ENCODE assay signal across 31 mouse cellular contexts in the genomic region with DNA sequence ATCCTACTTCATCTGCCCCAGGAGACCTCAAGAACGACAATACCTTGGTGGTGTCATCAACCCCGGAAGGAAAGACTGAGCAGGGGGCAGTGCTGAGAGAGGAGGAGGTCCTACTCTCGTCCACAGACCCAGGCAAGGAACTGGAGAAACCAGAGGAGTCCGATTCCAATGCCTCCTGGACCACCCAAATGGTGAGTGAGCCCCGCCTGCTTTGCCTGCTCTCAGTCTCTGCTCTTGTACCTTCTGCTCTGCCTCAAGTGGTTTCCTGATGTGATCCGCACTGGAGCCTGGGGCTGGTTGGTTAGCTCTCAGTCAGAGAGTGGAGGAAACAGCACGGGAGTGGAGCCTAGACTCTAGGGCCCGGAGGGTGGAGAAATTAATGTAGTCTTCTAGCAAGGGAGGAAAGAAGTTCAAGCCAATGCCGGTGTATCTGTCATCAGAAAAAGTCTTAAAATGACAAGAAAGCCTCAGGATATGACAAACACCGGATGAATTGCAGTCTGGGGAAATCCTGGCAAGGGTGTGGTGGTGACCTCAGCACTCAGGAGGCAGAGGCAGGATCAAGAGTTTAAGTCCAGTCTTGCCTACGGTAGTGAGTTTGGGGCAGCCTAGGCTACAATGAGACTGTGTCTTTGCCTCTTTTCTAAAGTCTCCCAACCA. TPM values are rescaled to one million over a fixed set of nuclear protein-coding genes. Genes with fewer than 3 reads are reported as not detected.
DNase-seq lines count a peak whose midpoint lies in the region; ATAC-seq and TF ChIP-seq lines count a peak whose summit lies in the region.
"Had no signal": no experiment of that assay in that cellular context is flagged by ENCODE, and none has a peak within 500 bp of the region (broad histone marks: within the 10 kb centered on the region; RNA-seq: fewer than 3 reads in every experiment).

No protein-coding gene starts in this region.

- no peaks in the 10 kb centered on the region for H3K4me1 ChIP-seq in liver, embryonic 13.5 days (replicated peaks)
- H3K4me1 ChIP-seq in ES-Bruce4 (ENCODE audit: control insufficient read depth, insufficient read depth, low read length) = peaks cover 2% of the 10 kb centered on the region
- no peaks in the 10 kb centered on the region for H3K4me1 ChIP-seq in embryonic fibroblast, embryonic 13.5 days (ENCODE audit: control insufficient read depth, insufficient read depth, low read length)
- H3K4me1 ChIP-seq: embryonic facial prominence, embryonic 15.5 days; forebrain, embryonic 15.5 days; heart, embryonic 10.5 days; hindbrain, embryonic 13.5 days; midbrain, embryonic 10.5 days had no signal

- peak overlapping the region; percentile 9; the same call in 1 of the 2 replicates for H3K27ac ChIP-seq in gastrocnemius, adult 2 months
- peak overlapping the region; percentile 6; the same call in 1 of the 2 replicates for H3K27ac ChIP-seq in liver, embryonic 13.5 days
- H3K27ac ChIP-seq in ES-Bruce4 (ENCODE audit: insufficient read depth, low read length) = peak overlapping the region; percentile 31; the same call in 1 of the 2 replicates
- H3K27ac ChIP-seq in embryonic fibroblast, embryonic 13.5 days (ENCODE audit: insufficient read depth, low read length) = peak overlapping the region; percentile 10; the same call in 1 of the 2 replicates
- H3K27ac ChIP-seq: embryonic facial prominence, embryonic 15.5 days; forebrain, embryonic 15.5 days; heart, embryonic 10.5 days; hindbrain, embryonic 13.5 days; layer of hippocampus, adult 2 months; limb, embryonic 13.5 days; liver, embryonic 14.5 days; midbrain, embryonic 10.5 days had no signal

- ATAC-seq in liver, embryonic 13.5 days (ENCODE audit: low read depth) = no peak
- ATAC-seq: forebrain, embryonic 15.5 days; midbrain, embryonic 16.5 days had no signal

- no peak for TF ChIP-seq POLR2A in ES-Bruce4 (IDR thresholded peaks at IDR 0.05; ENCODE audit: insufficient read depth, low read length)
- TF ChIP-seq POLR2A in embryonic fibroblast, embryonic 13.5 days (IDR thresholded peaks at IDR 0.05; ENCODE audit: low read depth, low read length) = no peak

- H3K4me3 ChIP-seq in gastrocnemius, adult 2 months = no peak overlapping the region
- no peak overlapping the region for H3K4me3 ChIP-seq in liver, embryonic 13.5 days (replicated peaks)
- H3K4me3 ChIP-seq in ES-Bruce4 (ENCODE audit: low read depth, low read length) = no peak overlapping the region
- H3K4me3 ChIP-seq in embryonic fibroblast, embryonic 13.5 days (ENCODE audit: insufficient read depth, low read length) = no peak overlapping the region
- H3K4me3 ChIP-seq: embryonic facial prominence, embryonic 15.5 days; forebrain, embryonic 15.5 days; heart, embryonic 10.5 days; hindbrain, embryonic 13.5 days; layer of hippocampus, adult 2 months; limb, embryonic 13.5 days; midbrain, embryonic 10.5 days had no signal

- H3K27me3 ChIP-seq in liver, embryonic 13.5 days = no peaks in the 10 kb centered on the region
- no peaks in the 10 kb centered on the region for H3K27me3 ChIP-seq in ES-Bruce4 (ENCODE audit: control insufficient read depth, insufficient read depth, low read length, poor library complexity, severe bottlenecking)
- H3K27me3 ChIP-seq: embryonic facial prominence, embryonic 15.5 days; forebrain, embryonic 15.5 days; hindbrain, embryonic 13.5 days; limb, embryonic 13.5 days had no signal

- no peak for TF ChIP-seq CTCF in gastrocnemius, adult 2 months (IDR thresholded peaks at IDR 0.05)
- no peak for TF ChIP-seq CTCF in ES-Bruce4 (IDR thresholded peaks at IDR 0.05; ENCODE audit: low read depth, low read length)
- TF ChIP-seq CTCF in embryonic fibroblast, embryonic 13.5 days (IDR thresholded peaks at IDR 0.05; ENCODE audit: borderline replicate concordance, insufficient read depth, low read length) = no peak

- no peaks in the 10 kb centered on the region for H3K9me3 ChIP-seq in liver, embryonic 13.5 days (replicated peaks)
- H3K9me3 ChIP-seq in ES-Bruce4 (replicated peaks; ENCODE audit: control insufficient read depth, insufficient read depth, low read length, poor library complexity, severe bottlenecking) = no peaks in the 10 kb centered on the region
- H3K9me3 ChIP-seq: embryonic facial prominence, embryonic 15.5 days; forebrain, embryonic 15.5 days; heart, embryonic 10.5 days; hindbrain, embryonic 13.5 days; limb, embryonic 13.5 days; midbrain, embryonic 10.5 days had no signal

- no peak for DNase-seq in gastrocnemius, adult 2 months
- no peak for DNase-seq in gastrocnemius, postnatal 10 days
- no peak for DNase-seq in liver, embryonic 13.5 days
- no peak for DNase-seq in liver
- DNase-seq in spleen, adult 12 weeks (ENCODE audit: low spot score) = no peak
- DNase-seq in adrenal gland, adult 2 months = no peak
- DNase-seq: adrenal gland, adult 8-10 months; B cell, adult 2 months; cerebellum, adult 18-20 months; cerebellum, postnatal 36 days; embryo, embryonic 11 days; gastrocnemius, postnatal 25 days; heart, postnatal 10 days; kidney, adult 8-10 months; kidney, postnatal 10 days; layer of hippocampus, postnatal 36 days; lung, embryonic 14.5 days; lung, postnatal 4 days; thymus, adult 18-20 months; thymus, postnatal 36 days had no signal

- 66% methylated on average over 11 of the region's 11 CpGs for WGBS in liver, embryonic 13.5 days (ENCODE audit: insufficient replicate concordance)

- H3K9ac ChIP-seq in liver, embryonic 13.5 days = no peak overlapping the region
- H3K9ac ChIP-seq in ES-Bruce4 (ENCODE audit: low read depth, poor library complexity, severe bottlenecking) = no peak overlapping the region
- H3K9ac ChIP-seq: embryonic facial prominence, embryonic 15.5 days; forebrain, embryonic 15.5 days; hindbrain, embryonic 13.5 days; limb, embryonic 13.5 days; liver, embryonic 14.5 days; lung, embryonic 14.5 days had no signal

- intact Hi-C loops in gastrocnemius, adult 2 months (cut with DNase I) = no loop called here

- no peak overlapping the region for H3K4me2 ChIP-seq in liver, embryonic 13.5 days
- H3K4me2 ChIP-seq: embryonic facial prominence, embryonic 15.5 days; forebrain, embryonic 15.5 days; hindbrain, embryonic 13.5 days; limb, embryonic 13.5 days; lung, embryonic 14.5 days had no signal

- no peak for TF ChIP-seq EP300 in ES-Bruce4 (IDR thresholded peaks at IDR 0.05; ENCODE audit: insufficient read depth, low read depth, low read length)

- H3K36me3 ChIP-seq in liver, embryonic 13.5 days = peaks cover 39% of the 10 kb centered on the region
- no peaks in the 10 kb centered on the region for H3K36me3 ChIP-seq in ES-Bruce4 (ENCODE audit: control insufficient read depth, insufficient read depth, low read length, poor library complexity, severe bottlenecking)
- H3K36me3 ChIP-seq: embryonic facial prominence, embryonic 15.5 days; forebrain, embryonic 15.5 days; hindbrain, embryonic 13.5 days; limb, embryonic 13.5 days; midbrain, embryonic 10.5 days had no signal

RNA-seq across cellular contexts. Expression of a gene that starts 9.7 kb away (rescaled TPM):
- total RNA-seq in gastrocnemius, adult 2 months (2021) = 1 to 10 TPM; 4.1 to 6.9 TPM
- 10 to 100 TPM in 1 of 2 experiments, 1 to 10 TPM in 1; 6.9 to 10.1 TPM for total RNA-seq in gastrocnemius, postnatal 10 days (2021)
- 3.1 and 3.2 TPM in 2 replicates for polyA plus RNA-seq in liver, embryonic 13.5 days (2015; fragmentation: Nextera tagmentation; extraction: Ambion mirVana)
- 22.4 and 23.9 TPM in 2 replicates for polyA plus RNA-seq in ES-Bruce4 (2011; ENCODE audit: insufficient read depth, insufficient read length, low read depth, missing spikeins)
- 48.6 and 61.2 TPM in 2 replicates for polyA plus RNA-seq in embryonic fibroblast, embryonic 13.5 days (2011; ENCODE audit: insufficient read length, low read depth, missing spikeins)
- total RNA-seq in adrenal gland, adult 2 months (2021) = 10 to 100 TPM; 20.8 to 27.3 TPM
- 11.4 and 12.5 TPM in 2 replicates for polyA plus RNA-seq in adrenal gland, adult 2 months (2012; rRNA removed)

RNA-seq across cellular contexts. Expression of a gene that starts 47.3 kb away (rescaled TPM):
- total RNA-seq in gastrocnemius, adult 2 months (2021) = 1 to 10 TPM; 1.9 to 2.8 TPM
- total RNA-seq in gastrocnemius, postnatal 10 days (2021) = 1 to 10 TPM; 2.6 to 4.0 TPM
- 1.4 and 1.8 TPM in 2 replicates for polyA plus RNA-seq in liver, embryonic 13.5 days (2015; fragmentation: Nextera tagmentation; extraction: Ambion mirVana)
- polyA plus RNA-seq in ES-Bruce4 (2011; ENCODE audit: insufficient read depth, insufficient read length, low read depth, missing spikeins) = 9.2 and 10.0 TPM in 2 replicates
- 9.0 and 10.8 TPM in 2 replicates for polyA plus RNA-seq in embryonic fibroblast, embryonic 13.5 days (2011; ENCODE audit: insufficient read length, low read depth, missing spikeins)
- 1 to 10 TPM; 5.1 to 6.9 TPM for total RNA-seq in adrenal gland, adult 2 months (2021)
- 22.6 and 26.9 TPM in 2 replicates for polyA plus RNA-seq in adrenal gland, adult 2 months (2012; rRNA removed)

RNA-seq across cellular contexts. Expression of a gene that starts 47.3 kb away (rescaled TPM):
- 1 to 10 TPM; 2.7 to 3.0 TPM for total RNA-seq in gastrocnemius, adult 2 months (2021)
- 1 to 10 TPM; 5.2 to 5.7 TPM for total RNA-seq in gastrocnemius, postnatal 10 days (2021)
- 2.2 and 2.7 TPM in 2 replicates for polyA plus RNA-seq in liver, embryonic 13.5 days (2015; fragmentation: Nextera tagmentation; extraction: Ambion mirVana)
- polyA plus RNA-seq in ES-Bruce4 (2011; ENCODE audit: insufficient read depth, insufficient read length, low read depth, missing spikeins) = 3.3 and 4.0 TPM in 2 replicates
- 16.1 and 17.3 TPM in 2 replicates for polyA plus RNA-seq in embryonic fibroblast, embryonic 13.5 days (2011; ENCODE audit: insufficient read length, low read depth, missing spikeins)
- total RNA-seq in adrenal gland, adult 2 months (2021) = 10 to 100 TPM; 19.6 to 22.4 TPM
- 74.4 and 92.1 TPM in 2 replicates for polyA plus RNA-seq in adrenal gland, adult 2 months (2012; rRNA removed)
